Mouse (Mus musculus) left cerebral cortex, postnatal 10 days (tissue): ENCODE data around the gene Fbf1. TPM values are rescaled to one million over a fixed set of nuclear protein-coding genes. Genes with fewer than 3 reads are reported as not detected.
"Not testable (repeated sequence)": the region's sequence is repeated elsewhere in the genome, so short reads cannot be mapped to it uniquely, and the experiment has no call there.

Experiments
- DNase-seq, 2 experiments: peaks; one replicate each; pipeline ENCODE4 v3.0.0; 2021 to 2022; ENCODE audit warnings: low spot score in 2 of 2, mixed read lengths in 1 of 2; ENCODE audit errors: extremely low spot score in 1 of 2
- intact Hi-C: fragments of 180-260 bp; cut with DNase I; formaldehyde crosslinking; loops from one replicate; pipeline ENCODE4 v1.15.1; 2025
- total RNA-seq, 2 experiments: library from RNA; stranded (reverse); gene quantifications; 2 replicates each; pipeline ENCODE4 v1.2.3; 2021

Fbf1 gene
- total RNA-seq, 2 experiments from 2014 or later = 96.2 to 100 TPM

DNA sequence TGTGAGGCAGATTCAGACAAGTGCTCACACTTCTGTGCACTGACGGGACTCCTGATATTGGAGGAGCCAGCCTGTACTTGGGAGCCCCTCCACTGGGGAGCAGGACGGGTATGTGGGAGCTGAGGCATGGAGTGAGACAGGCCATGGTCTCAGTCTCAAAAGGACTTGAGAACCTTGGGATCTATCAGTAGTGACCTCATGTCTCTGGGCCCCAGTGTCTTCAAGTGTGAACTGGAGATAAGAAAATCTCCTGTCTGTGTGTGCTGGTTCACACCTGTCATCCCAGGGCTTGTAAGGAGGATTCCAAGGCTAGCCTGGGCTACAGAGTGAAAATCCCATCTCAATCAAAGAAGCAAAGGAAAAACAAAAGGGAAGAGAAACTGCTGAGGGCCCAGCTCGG is 24.5 kb downstream of the Fbf1 start:
- intact Hi-C loops = no loop called here

GRCm38 (mm10) chr11:116142211-116142991 is 25.6 kb downstream of the Fbf1 start:
- intact Hi-C loops = no loop called here
- DNase-seq = no peak

More for the DNA sequence above, 24.5 kb downstream of the Fbf1 start:
- no peak for DNase-seq

GRCm38 (mm10) chr11:116138468-116139138 is 29.4 kb downstream of the Fbf1 start, which contains the start of gene Mrpl38:
Mrpl38 (minus strand) TSS chr11:116138868.
- intact Hi-C loops = no loop called here
- peak; percentile 79 to 90 for DNase-seq

DNA sequence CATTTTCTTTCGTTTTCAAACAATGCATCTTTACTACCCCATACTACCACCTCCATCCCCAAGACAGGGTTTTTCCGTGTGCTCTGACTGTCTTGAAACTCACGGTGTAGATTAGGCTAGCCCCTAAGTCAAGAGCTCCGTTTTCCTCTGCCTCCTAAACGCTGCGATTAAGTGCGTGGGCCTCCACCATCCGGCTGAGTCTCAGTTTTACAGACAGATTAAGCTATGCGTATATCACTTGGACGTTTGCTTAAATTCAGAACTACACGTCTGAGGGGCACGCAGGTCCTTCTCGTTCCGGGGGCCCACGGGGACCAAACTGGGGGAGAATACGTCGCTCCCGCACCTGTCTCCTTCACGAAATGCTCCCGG is 29.9 kb downstream of the Fbf1 start:
- DNase-seq = no peak
- intact Hi-C loops = no loop called here

GRCm38 (mm10) chr11:116134171-116134570 is 33.8 kb downstream of the Fbf1 start:
- intact Hi-C loops = loop anchor here (5.0 kb wide), 1 partner anchor 102 kb away; the partner anchor contains the start of gene Unk
- no peak for DNase-seq

DNA sequence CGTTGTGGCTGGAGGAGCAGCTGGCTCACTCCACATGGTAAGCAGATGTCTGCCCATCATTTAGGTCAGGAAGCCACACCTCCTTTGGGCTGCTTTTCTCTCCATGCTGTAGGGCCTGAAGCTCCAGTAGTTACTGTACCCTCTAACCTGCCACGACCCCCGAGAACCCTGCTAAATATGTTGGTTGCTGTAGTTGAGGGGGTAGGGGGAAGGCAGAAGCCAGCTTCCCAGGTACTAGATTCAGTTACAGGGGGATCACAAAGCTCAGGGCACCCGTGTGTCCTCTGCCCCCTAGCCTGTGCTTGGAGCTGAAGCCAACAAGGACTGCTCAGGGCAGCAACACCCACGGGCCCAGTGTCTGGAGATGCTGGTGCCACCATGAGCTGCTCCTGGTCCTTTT is 34.5 kb downstream of the Fbf1 start:
- no peak for DNase-seq
- intact Hi-C loops = loop anchor here (5.0 kb wide), 1 partner anchor 101 kb away; the partner anchor contains the start of gene Unk

DNA sequence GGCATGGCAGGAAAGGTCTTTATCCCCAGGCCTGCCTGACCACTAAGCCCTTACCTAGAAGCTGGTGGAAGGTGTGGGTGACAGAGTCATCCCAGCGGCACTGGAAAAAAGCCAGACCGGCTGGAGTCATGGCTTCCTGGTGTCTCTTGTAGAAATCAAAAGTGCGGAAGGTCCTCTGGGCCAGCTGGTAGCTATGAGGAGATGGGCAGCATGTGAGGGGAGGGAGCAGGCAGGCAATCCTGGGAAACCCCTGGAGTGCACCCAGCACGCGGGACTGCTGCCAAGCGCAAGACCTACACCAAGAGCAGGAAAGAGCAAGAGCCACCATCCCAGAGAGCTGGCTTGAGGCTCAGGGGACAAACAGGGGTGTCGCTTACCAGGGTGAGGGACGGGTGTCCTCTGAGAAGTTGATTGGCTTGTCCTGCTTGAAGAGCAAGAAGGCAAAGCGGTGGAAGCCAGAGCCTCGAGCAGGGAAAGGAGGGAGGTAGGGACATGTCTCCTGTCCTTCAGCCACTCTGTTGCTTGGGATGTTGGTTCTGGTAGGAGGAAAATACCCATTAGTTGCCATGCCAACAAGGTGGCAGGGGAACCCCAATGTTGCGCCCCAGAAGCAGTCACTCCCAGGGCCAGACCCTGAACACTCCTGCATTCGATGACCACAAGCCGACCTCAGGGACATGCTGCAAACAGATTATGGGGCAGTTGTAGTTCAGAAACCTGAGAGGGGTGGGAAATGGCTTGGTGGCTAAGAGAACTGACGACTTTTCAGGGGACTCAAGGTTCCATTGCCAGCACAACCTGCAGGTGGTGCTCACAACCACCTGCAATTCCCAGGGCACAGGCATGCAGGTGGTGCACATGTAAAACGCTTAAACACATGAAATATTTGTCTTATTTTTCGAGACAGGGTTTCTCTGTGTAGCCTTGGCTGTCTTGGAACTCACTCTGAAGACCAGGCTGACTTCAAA is 35.3 kb downstream of the Fbf1 start:
- intact Hi-C loops = loop anchor here (5.0 kb wide), 1 partner anchor 100 kb away; the partner anchor contains the start of gene Unk
- DNase-seq = no peak

DNA sequence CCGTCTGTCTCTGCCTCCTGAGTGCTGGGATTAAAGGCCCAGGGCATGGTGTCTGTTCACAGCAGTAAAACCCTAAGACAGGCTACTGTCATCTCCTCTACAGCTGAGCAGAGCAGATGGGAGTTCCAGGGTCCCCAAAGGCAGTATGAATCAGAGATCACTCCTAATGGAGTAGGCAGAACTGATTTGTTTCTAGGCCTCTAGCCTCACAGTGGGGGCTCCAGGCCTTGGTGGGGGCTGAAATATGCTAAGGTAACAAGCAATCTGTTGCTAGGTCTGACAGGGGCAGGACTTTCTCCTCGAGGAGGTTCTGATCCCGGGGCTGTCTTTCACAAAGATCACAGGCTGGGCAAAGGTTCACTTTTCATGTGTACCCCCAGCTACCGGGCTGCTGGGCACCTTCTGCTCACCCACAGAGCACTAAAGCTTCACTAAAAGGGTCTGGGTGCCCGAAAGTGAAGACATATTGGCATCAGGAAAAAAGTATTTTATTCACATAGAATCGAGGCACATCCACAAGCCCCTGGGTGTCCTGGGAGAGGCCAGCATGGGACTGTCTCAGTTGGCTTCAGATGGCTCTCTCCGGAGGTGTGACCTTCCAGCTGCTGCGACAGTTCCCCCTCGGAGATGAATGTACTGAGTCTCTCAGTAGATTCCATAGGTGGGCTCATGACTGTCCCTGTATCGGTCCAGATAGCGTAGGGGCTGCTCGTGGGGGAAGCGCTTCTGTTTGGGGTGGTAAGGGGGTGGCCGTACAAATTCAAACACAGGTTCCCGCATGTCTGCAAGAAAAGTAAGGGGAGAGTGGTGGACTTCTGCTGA is 36.4 kb downstream of the Fbf1 start:
- DNase-seq = no peak
- intact Hi-C loops = loop anchor here (2.0 to 5.0 kb wide), 2 partner anchors 45 to 99 kb away; partner anchors contain the start of genes Unk and Wbp2

DNA sequence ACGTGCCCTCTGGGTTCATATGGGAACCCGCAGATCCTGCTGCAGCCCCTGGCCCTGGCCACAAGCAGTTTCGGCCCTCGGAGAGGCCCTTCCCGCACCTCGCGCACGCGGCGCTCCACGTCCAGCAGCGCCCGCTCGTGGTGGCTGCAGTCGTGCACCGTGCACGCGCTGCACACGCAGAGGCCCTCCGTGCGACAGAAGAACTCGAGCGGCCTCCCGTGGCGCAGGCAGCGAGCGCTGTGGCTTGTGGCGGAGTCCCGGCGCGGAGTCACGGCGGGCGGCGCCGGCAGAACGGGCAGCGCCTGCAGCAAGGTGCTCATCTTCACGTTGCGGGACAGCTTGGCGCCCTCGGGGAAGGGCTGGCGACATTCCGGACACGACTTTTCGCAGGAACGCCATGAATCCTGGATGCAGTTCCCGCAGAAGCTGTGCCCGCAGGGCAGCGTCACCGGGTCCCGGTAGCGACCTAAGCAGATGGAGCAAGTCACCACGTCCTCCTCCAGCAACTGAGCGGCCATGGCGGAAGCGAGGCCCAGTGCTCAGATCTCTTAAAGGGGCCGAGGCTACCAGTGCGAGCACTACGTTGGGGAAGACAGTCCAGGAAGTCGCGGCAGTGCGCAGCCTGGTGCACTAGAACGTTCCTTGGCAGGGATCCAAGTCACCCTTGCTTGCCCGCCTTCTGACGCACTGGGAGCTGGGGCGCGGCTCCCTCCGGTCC is 37.3 kb downstream of the Fbf1 start, which contains the start of gene Trim65:
Gene Trim65 (minus strand): TSS at position 641 of the 718 bp plus-strand sequence.
- intact Hi-C loops = loop anchor here (2.0 to 5.0 kb wide), 2 partner anchors 44 to 98 kb away; partner anchors contain the start of genes Unk and Wbp2
- DNase-seq = peak; percentile 80 to 95

DNA sequence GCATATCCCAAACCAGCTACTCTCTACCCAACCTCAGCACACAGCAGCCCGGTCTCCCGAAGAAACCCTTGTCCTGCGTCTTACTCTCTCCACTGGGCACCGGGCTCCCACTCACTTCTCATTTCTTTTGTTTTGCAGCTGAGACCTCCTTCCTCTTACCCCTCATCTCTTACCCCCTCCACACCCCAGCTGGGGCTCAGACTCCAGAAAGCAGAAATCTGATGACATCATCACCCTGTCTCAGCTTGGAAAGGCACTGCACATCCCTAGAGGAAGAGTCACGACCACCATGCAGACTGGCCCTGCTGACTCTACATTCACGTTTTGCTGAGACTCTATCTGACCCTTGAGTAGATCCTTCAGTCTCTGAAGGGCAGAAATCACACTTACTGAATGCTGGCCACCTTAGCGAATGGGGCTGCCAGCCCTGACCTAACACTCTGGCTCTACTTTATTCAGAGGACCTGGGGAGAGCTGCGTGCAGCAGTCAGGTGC is 37.9 kb downstream of the Fbf1 start:
- DNase-seq = no peak
- intact Hi-C loops = loop anchor here (2.0 to 5.0 kb wide), 2 partner anchors 43 to 98 kb away; partner anchors contain the start of genes Unk and Wbp2

GRCm38 (mm10) chr11:116129091-116129790 is 38.7 kb downstream of the Fbf1 start:
- intact Hi-C loops = no loop called here

DNA sequence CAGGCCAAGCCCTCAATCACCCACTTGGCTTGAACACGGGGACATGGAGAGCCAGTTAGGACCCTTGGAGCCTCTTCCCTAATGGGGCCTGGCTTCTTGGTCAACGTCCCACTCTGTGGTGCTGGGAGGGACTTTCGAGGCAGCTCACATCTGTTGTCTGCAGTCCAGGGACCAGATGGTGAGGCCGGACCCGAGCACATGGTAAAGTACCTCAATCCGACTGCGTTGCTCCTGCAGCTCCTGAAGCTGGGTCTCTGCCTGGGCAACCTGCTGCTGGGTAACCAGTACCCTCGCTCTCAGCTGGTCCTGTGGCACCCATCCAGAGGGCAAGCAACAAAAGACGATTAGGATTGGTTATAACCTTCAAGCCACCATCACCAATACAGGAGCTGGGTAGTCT is 40.0 kb downstream of the Fbf1 start:
- DNase-seq = no peak
- intact Hi-C loops = no loop called here

More at GRCm38 (mm10) chr11:116129091-116129790, 38.7 kb downstream of the Fbf1 start:
- DNase-seq = no peak

DNA sequence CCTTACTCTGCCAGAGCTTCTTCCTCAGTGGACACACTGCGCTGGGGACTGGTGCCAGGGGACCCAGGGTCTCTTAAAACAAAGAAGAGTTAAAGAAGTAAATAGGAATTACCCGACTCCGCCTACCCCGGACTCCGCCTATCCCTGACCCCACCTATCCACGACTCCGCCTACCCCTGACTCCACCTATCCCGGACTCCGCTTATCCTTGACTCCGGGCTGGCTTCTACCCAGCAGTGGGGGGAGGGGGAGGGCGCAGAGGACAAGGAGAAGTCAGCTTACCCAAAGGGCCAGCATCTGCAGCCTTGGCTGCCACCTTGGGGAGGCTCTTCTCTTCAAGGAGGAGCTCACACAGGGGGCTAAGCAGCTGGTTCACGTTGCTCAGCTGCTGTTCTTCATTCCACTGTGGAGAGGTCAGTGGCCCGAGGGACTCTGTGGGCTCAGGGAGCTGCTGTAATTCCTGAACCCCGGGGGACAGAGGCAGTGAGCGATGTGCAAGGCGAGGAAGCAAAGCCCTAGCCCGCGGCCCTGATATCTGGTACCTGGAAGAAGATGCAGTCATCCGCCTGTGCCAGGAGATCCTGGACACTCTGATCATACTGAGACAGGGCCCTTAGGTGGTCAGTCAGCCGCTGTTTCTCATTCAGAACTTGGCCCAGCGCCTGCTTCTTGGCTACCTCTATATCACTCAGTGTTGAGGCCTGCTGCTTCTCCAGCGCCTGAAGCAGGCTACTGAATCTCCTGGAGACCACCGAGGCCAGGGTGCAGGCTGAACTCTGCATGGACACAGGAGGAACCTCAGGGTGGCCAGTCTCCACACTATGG is 40.6 kb downstream of the Fbf1 start, which contains the start of gene Trim47:
Gene Trim47 (minus strand): TSS at position 55 of the 825 bp plus-strand sequence.
- intact Hi-C loops = no loop called here
- peak in 1 of 2 experiments; percentile 86 for DNase-seq

GRCm38 (mm10) chr11:116126261-116126660 is 41.7 kb downstream of the Fbf1 start:
- intact Hi-C loops = no loop called here
- no peak for DNase-seq

GRCm38 (mm10) chr11:116121731-116122245 is 46.2 kb downstream of the Fbf1 start:
- intact Hi-C loops, DNase-seq: not testable (repeated sequence)
